Mouse (Mus musculus): Measurements from ENCODE around the gene Dcaf4. TPM values are rescaled to one million over a fixed set of nuclear protein-coding genes. Genes with fewer than 3 reads are reported as not detected.

Gene Dcaf4
- total RNA-seq, 2 experiments from 2014 or later = 19.6 to 21.2 TPM

DNA sequence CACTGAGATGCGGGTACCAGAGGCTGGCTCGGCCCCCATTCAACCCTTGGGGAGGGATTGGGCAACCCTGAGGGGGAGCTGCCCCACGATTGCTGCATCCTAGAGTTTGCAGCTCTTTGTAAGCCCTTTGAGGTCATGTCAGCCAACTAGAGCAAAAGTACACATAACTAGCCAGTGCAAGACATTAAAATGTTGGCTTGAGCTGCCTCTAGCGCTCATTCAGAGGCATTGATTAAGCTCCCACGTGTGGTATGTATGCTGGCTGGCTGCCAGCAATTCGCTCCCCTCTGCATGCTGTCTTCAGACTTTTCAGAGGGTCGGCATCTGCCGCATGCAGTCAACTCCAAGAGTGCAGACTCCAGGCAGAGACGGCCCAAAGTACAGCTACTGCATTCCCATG is 15.8 kb downstream of the Dcaf4 start:
- DNase-seq (ENCODE audit: low spot score) = no peak

DNA sequence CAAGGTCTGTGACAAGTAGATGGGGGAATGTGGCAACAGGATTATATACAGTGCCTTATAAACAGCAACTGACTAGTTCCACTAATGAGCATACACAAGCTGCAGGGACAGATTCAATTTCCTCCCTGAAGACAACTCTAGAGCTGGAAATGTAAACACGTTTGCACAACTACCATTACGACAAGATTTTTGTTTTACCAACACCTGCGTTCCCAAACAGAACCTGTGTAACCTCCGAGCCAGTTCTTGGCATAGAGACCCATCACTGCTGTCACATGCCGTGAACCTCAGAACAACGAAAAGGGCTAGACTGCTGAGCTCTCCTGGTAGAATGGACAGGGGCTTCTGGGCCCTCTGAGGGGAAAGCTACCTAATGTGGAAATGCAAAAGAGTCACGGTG is 23.7 kb downstream of the Dcaf4 start:
- peak; percentile 38 for DNase-seq (ENCODE audit: low spot score)

DNA sequence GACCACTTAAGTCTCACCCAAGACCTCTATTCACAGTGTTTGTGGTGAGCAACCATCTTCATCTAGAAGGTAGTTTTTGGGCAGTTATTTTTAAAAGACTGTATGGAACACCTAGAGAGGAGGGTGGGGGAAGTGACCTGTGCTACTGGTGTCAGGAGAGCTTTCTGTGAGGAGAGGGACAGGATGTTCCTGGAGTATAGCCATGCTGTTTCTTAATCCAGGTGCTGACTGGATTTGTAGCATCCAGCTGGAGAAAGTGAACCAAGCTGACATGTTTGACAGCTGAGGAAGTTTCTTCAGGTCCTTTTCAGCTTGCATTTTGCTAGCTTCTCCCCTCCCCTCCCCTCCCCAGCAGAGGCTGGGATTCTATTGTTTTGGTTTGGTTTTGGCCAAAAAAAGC is 24.5 kb downstream of the Dcaf4 start:
- peak; percentile 85 for DNase-seq (ENCODE audit: low spot score)

DNA sequence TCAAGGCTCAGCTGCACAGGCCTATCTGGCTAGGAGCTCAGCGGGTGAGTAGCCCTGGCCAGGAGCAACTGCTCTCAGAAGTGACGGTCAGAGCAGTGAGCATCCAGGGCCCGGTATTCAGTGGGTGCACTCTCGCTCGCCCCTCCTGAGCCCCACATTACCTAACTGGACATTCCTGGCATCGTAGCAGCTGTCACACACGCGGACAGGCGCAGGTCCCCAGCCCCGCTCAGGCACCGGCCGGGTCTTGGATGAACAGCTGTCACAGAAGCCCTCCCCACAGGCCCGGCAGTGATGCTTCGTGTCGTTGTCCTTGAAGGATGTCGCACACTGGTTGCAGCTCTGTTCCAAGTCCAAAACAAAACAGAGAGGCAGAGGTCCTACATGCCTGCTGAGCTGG is 31.0 kb downstream of the Dcaf4 start:
- no peak for DNase-seq (ENCODE audit: low spot score)

DNA sequence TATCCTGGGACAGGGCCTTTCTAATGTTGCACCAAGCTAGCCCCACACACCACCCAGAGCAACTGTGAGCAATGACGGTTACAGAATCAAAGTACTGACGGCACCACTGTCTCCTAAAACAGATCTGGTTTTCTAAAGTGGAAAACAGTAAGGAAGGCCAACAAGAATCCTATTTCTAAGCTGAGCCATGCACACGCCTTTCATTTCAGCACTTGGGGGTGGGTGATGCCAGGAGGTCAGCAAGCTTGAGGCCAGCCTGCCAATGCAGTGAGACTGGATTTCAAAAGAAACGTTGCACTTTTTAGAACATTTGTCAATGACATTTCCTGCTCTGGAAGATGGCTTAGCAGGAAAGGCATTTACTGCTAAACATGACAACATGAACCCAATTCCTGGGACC is 33.5 kb downstream of the Dcaf4 start:
- peak; percentile 56 for DNase-seq (ENCODE audit: low spot score)

DNA sequence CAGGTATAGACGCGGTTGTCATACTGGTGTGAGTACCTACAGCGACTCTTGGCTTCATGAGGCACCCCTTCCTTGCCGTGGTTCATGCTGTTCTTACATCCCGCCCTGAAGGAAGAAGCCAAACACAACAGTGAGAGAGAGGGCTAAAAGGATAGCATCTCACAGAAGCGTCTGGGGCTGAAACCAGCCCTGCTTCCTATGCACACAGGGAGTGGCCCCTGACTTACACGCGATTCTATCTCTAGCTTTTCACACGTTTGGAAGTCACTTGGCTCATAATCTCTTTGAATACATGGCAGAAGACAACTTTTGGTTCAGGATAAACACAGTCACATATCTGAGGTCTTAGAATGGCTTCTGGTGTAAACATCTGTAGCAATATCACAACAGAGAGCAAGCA is 35.3 kb downstream of the Dcaf4 start:
- no peak for DNase-seq (ENCODE audit: low spot score)

DNA sequence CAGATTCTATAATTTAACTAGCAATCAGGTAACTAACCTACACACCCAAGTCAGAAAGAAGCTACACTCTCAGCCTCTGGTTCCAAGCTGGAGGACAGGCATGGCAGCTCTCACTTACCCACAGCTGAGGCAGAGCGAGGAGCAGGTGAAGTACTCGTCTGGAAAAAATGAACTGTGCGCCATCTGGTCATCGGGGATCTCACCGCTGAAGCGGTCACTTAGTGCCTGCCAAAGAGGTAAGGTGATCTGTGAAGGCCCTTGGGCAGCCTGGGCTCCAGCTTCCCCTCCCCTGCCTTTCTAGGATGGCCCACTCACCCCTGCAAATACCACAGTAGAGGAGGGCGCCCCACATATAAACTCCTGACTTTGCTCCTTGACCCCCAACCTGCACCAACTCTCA is 38.2 kb downstream of the Dcaf4 start:
- peak; percentile 64 for DNase-seq (ENCODE audit: low spot score)

DNA sequence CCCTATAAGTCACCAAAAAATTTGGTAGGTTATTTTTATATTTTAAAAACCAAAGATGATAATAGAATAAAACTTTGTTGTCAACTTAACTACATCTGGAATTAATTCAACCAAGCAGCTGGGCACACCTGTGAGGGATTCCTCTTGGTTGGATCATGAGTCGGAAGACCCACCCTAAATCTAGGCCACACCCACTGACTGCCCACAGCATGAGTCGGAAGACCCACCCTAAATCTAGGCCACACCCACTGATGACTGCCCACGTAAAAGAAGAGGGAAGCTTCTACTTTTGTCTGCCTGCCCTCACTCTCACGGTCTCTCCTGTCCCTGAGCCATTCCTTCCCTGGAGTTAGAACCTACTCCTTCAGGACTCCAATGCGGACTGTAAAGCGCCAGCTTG is 39.9 kb downstream of the Dcaf4 start:
- no peak for DNase-seq (ENCODE audit: low spot score)

DNA sequence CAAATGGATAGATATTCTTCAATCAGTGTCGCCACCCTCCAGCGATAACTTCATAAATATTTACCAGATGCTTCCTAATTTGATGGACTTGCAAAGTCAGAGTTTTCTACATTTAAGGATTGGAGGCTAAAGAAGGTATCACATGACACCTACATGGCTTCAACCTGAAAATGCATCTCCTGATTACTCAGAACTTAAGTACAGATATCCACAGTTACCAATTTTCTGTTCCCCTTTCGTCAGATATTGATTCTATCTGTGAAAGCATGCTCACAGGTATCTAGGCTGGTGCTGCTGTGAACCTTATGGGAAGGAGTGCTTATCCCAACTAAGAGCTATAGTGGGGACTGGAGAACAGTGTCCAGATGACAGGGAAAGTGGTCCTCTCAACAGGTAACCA is 42.3 kb downstream of the Dcaf4 start:
- no peak for DNase-seq (ENCODE audit: low spot score)

DNA sequence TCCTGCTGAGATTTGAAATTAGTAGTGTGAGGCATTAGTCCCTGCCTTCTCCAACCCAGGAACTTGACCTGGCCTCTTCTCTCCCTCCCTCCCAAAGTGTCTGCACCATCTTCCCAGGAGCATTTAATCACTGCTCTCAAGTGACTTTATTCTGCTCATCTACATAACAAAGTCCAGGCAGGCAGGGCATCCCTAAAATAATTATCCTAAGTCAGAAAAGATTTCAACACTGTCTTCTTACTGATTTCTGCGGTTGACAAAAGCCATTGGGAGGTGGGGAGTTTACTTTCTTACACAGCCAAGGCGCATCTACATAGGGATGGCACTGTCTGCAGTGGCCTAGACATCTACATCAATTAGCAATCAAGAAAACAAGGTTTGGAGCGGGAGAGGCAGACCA is 49.6 kb downstream of the Dcaf4 start:
- no peak for DNase-seq (ENCODE audit: low spot score)

DNA sequence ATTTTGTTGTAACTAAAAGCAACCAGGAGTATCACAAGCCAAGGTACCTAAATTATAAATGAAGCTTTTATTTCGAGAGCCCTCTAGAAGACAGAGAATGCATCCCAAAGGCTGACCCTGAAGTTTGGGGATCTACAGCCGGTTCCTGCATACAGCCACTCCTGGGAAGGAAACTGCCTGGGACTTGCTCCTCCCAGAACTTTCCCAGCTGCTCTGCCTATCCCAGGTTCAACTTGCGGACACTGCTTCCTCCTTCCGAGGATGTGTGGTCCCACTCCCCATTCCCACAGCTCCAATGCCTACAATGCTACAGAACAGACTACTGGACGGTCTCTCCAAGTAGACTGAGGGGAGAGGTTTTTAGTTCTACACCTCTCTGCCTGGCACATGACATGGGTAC is 52.5 kb downstream of the Dcaf4 start:
- DNase-seq (ENCODE audit: low spot score) = no peak

DNA sequence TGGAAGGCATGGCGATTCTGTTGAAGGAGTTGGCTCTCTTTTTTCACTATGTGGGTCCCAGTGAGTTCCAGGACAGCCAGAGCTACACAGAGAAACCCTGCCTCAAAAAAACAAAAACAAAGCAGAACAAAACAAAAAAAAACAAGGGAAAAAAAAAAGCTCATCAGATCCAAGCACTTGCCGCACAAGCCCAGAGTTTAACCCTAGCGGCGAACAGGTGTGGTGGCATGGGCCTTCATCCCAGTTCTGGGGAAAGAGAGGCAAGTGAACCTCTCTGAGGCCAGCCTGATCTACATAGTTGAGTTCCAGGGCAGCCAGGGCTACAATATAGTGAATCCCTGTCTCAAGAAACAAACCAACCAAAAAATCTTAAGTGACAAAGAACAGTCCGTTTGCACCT is 57.2 kb downstream of the Dcaf4 start:
- DNase-seq (ENCODE audit: low spot score) = no peak

DNA sequence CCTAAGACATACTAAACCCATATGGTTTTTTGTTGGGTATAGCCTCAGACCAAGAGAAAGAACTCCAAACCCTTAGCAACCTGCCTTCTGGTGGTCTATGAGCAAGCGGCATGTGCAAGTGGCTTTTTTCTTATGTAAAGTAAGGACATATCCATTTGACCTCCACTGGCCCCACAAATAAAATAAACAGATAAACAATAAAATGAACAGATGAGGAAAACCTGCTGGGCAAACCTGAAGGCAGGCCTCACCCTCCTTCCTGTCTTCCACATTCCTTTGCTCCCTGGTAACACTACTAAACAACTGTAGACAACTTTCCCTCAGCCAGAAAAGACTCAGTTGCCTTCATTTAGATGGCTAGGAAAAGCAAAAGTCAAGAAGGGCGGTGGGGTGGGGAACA is 58.1 kb downstream of the Dcaf4 start:
- DNase-seq (ENCODE audit: low spot score) = no peak

DNA sequence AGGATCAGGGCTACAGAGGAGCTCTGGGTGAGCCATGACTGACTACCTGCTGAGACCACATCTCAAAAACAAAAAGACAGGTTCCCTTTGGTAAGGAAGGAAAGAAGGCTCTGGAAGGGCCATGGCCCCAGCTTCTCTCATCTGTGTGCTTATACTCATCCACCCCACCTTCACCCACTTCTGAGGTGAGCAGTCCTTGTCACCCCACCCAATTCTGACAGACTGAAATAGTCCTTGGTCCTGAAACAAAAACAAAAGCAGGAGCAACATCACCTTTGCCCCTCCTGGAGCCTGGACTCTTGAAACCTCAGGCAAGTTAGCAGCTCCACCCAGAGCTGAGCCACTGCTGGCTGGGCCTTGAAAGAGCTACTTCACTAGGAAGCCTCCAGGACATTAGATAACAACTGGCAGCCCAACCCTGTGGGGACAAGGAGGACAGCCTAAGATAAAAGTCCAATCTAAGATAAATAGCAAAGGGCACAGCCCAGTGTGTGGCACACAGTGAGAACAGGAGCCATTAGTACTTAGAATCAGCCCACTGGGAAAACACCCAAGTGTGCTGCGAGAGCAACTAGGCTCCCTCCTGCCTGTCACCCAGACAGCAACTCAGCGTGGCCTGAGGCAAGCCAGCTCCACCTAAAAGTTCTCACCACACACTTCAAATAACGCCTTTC is 58.8 kb downstream of the Dcaf4 start:
- DNase-seq (ENCODE audit: low spot score) = peak; percentile 42

DNA sequence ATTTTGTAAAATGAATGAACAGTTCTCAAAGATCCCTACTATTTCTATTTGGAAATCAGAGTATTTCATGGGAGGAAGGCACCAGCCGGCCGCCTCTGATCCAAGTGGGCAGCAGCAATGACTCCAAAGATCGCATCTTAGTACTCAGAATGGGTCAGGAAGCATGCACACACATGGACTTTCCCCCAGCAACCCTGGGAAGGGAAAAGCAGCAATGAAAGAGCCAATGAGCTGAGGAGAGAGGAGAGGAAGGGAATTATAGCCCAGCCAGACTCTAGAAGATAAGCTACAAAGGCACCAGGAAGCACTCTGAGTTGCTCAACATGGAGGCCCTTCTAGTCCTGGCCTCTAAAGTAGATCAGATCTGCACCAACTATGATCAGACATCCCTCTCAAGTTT is 60.0 kb downstream of the Dcaf4 start:
- DNase-seq (ENCODE audit: low spot score) = no peak

DNA sequence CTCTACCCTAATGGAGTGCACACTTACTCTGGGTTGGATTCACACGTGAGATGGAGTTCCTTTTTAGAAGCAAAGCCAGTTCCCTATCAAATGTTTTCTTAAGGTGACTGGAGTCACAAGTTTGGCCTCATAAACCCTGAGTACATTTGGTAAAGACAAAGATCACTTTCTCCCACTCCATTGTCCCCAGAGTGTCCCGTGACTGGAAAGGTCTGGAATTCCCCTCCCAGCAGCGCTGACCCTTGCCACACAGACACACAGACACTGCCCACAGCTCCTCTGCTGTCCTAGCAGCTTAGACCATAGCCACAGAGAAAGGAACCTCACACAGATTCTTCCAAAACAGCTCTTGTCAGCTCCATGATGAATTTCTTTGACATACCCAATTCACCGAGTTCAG is 61.8 kb downstream of the Dcaf4 start:
- DNase-seq (ENCODE audit: low spot score) = no peak

DNA sequence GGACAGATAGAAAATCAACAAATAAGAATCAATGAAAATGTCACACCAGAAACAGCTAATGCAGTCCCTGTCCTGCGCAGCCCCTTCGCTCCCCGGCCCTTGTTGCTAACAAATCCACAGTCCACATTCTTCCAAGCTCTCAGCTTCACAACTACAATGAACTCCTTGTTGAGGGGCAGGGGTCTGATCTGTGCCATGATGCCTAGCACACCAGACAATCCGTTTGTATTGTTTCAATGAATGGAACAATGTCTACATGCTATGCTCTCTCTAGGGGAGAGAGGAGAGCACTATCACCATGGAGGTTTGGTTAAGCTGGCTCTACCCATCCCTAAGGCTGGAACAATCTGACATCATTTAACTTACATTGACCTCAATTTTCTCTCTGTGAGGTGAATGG is 62.5 kb downstream of the Dcaf4 start:
- no peak for DNase-seq (ENCODE audit: low spot score)

DNA sequence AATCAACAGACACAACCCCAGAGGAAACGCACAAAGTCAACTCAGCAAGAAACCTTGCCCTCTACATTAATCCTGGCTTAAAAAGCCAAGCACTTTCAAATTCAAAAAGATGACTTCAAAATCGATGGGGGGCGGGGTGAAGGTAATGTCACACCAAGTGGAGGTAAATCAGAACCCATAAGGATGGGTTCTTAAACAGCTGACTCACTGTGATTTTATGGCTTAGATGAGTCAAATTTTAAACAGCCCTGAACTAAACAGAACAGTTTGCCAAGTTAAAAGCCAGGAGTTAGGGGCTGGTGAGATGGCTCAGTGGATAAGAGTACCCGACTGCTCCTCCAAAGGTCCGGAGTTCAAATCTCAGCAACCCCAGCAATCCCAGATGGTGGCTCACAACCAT is 66.4 kb downstream of the Dcaf4 start:
- DNase-seq (ENCODE audit: low spot score) = no peak

Other genes starting within 250 kb of the Dcaf4 start
- gene Dpf3, start 32.8 kb upstream of the Dcaf4 start, total RNA-seq (2021) = 10 to 100 TPM; 21.7 to 23.7 TPM
- gene Zfyve1, start 76.8 kb downstream of the Dcaf4 start, total RNA-seq (2021) = 10 to 100 TPM; 20.0 to 23.8 TPM
- gene Rbm25, start 110.8 kb downstream of the Dcaf4 start, total RNA-seq (2021) = 10 to 100 TPM; 35.9 to 40.6 TPM
- 10 to 100 TPM; 25.1 to 31.5 TPM for gene Psen1, start 167.7 kb downstream of the Dcaf4 start, total RNA-seq (2021)
- under 1 TPM; 0.57 to 0.83 TPM for gene Papln, start 243.2 kb downstream of the Dcaf4 start, total RNA-seq (2021)

Measured in gastrocnemius, adult 18-20 months (tissue).